Mouse (Mus musculus) liver, postnatal 0 days (tissue): ENCODE measurements around the gene Poc1a. TPM values are rescaled to one million over a fixed set of nuclear protein-coding genes. Genes with fewer than 3 reads are reported as not detected.

ENCODE experiments used
- ATAC-seq: fragments of 200-750 bp; cut with Nextera tagmentation; 2 replicates; pipeline ENCODE4 v1.8.0; 2017; ENCODE audit warnings: mild to moderate bottlenecking, moderate library complexity
- DNase-seq: peaks from one replicate; pipeline ENCODE4 v3.0.0-alpha.2; 2016
- H3K27ac ChIP-seq: fragments of 300-500 bp; sonication (generic); 2 replicates; pipeline ENCODE4 v1.5.1; 2014; ENCODE audit warnings: antibody characterized with exemption, moderate library complexity, mild to moderate bottlenecking, low read depth
- H3K27me3 ChIP-seq: fragments of 300-500 bp; sonication (generic); 2 replicates; pipeline ENCODE4 v1.6.1; 2014; ENCODE audit warnings: low read length, control low read depth, mixed read lengths; ENCODE audit not compliant: insufficient read depth
- H3K36me3 ChIP-seq: fragments of 300-500 bp; sonication (generic); replicated peaks from 2 replicates; pipeline ENCODE4 v1.6.1; 2014; ENCODE audit warnings: mild to moderate bottlenecking, control low read depth, low read length, moderate library complexity, mixed read lengths; ENCODE audit not compliant: insufficient read depth
- H3K4me1 ChIP-seq: fragments of 300-500 bp; sonication (generic); 2 replicates; pipeline ENCODE4 v1.6.1; 2014; ENCODE audit warnings: antibody characterized with exemption, mild to moderate bottlenecking, control low read depth; ENCODE audit not compliant: insufficient read depth
- H3K4me2 ChIP-seq: fragments of 300-500 bp; sonication (generic); 2 replicates; pipeline ENCODE4 v1.6.1; 2014; ENCODE audit warnings: low read depth, mild to moderate bottlenecking, low read length, moderate library complexity, mixed read lengths
- H3K4me3 ChIP-seq: fragments of 300-500 bp; sonication (generic); 2 replicates; pipeline ENCODE4 v1.5.1; 2014; ENCODE audit warnings: low read depth, low read length
- H3K9ac ChIP-seq: fragments of 300-500 bp; sonication (generic); replicated peaks from 2 replicates; pipeline ENCODE4 v1.6.1; 2014; ENCODE audit warnings: mild to moderate bottlenecking, moderate library complexity
- H3K9me3 ChIP-seq: fragments of 300-500 bp; sonication (generic); 2 replicates; pipeline ENCODE4 v1.6.1; 2016; ENCODE audit warnings: mild to moderate bottlenecking, control low read depth, low read length, mixed read lengths
- CTCF ChIP-seq: sonication (generic); IDR thresholded peaks from 2 replicates; pipeline ENCODE4 v1.5.1; 2016; ENCODE audit warnings: antibody characterized with exemption, low read depth
- EP300 ChIP-seq: IDR thresholded peaks from 2 replicates; pipeline ENCODE4 v1.6.1; 2016; ENCODE audit warnings: antibody characterized with exemption, low read depth, mild to moderate bottlenecking
- WGBS: fragments of 180-500 bp; shearing (Covaris S2); extraction: QIAGEN DNeasy Blood & Tissue Kit; methylation state at CpG from one replicate; pipeline ENCODE4 v1.1.7; 2014; ENCODE audit not compliant: insufficient replicate concordance; 5-methylcytosine and 5-hydroxymethylcytosine counted together
- polyA plus RNA-seq: library from polyadenylated mRNA; unstranded; fragments of >200 nt; fragmentation: Nextera tagmentation; extraction: Ambion mirVana; gene quantifications from 2 replicates; pipeline ENCODE4 v1.2.1, GENCODE M21; 2015

The Poc1a gene
- polyA plus RNA-seq, 1 experiment from 2014 or later: 14.5 TPM

GRCm38 (mm10) chr9:106290636-106291122 lies 9.8 kb downstream of the Poc1a start:
- H3K9me3 ChIP-seq: no peaks in the 10 kb centered on the region
- peaks cover 1% of the 10 kb centered on the region; the same call in 1 of the 2 replicates for H3K4me1 ChIP-seq
- no peak overlapping the region for H3K4me3 ChIP-seq
- no peak overlapping the region for H3K4me2 ChIP-seq
- no peak overlapping the region for H3K9ac ChIP-seq
- H3K27ac ChIP-seq: no peak overlapping the region
- no peaks in the 10 kb centered on the region for H3K27me3 ChIP-seq
- no peak for DNase-seq
- TF ChIP-seq EP300 (no peak), CTCF (no peak)
- peaks cover 16% of the 10 kb centered on the region; the same call in 1 of the 2 replicates for H3K36me3 ChIP-seq
- no peak for ATAC-seq
- 81% methylated on average over 17 of the region's 17 CpGs for WGBS

GRCm38 (mm10) chr9:106293569-106294156 lies 12.8 kb downstream of the Poc1a start:
- Histone ChIP-seq H3K27me3 (no peaks in the 10 kb centered on the region), H3K27ac (no peak overlapping the region), H3K9ac (no peak overlapping the region), H3K4me1 (peaks cover 5% of the 10 kb centered on the region; the same call in 1 of the 2 replicates), H3K9me3 (no peaks in the 10 kb centered on the region), H3K36me3 (peaks cover 7% of the 10 kb centered on the region; the same call in 1 of the 2 replicates), H3K4me2 (no peak overlapping the region), H3K4me3 (no peak overlapping the region)
- no peak for DNase-seq
- TF ChIP-seq CTCF: no peak
- TF ChIP-seq EP300: no peak
- 88% methylated on average over 14 of the region's 14 CpGs for WGBS
- ATAC-seq: no peak

GRCm38 (mm10) chr9:106296637-106297174 lies 15.8 kb downstream of the Poc1a start:
- DNase-seq: no peak
- Histone ChIP-seq H3K4me3 (no peak overlapping the region), H3K9me3 (no peaks in the 10 kb centered on the region), H3K27me3 (no peaks in the 10 kb centered on the region), H3K27ac (no peak overlapping the region), H3K36me3 (peaks cover 2% of the 10 kb centered on the region; the same call in 1 of the 2 replicates), H3K9ac (no peak overlapping the region), H3K4me2 (no peak overlapping the region), H3K4me1 (peaks cover 5% of the 10 kb centered on the region; the same call in 1 of the 2 replicates)
- TF ChIP-seq EP300 (no peak), CTCF (no peak)
- no peak for ATAC-seq
- WGBS: 70% methylated on average over 6 of the region's 6 CpGs

- no peak for ATAC-seq
- Histone ChIP-seq H3K27me3 (no peaks in the 10 kb centered on the region), H3K27ac (no peak overlapping the region), H3K4me2 (no peak overlapping the region), H3K4me1 (peaks cover 12% of the 10 kb centered on the region), H3K36me3 (peaks cover 2% of the 10 kb centered on the region; the same call in 1 of the 2 replicates), H3K4me3 (no peak overlapping the region), H3K9ac (no peak overlapping the region), H3K9me3 (no peaks in the 10 kb centered on the region)
- WGBS: 85% methylated on average over 20 of the region's 20 CpGs
- TF ChIP-seq CTCF (no peak), EP300 (no peak)
- DNase-seq: no peak
Observed at GRCm38 (mm10) chr9:106300176-106300803, 19.4 kb downstream of the Poc1a start.

- no peak for DNase-seq
- WGBS: 63% methylated on average over 6 of the region's 6 CpGs
- no peak for TF ChIP-seq EP300
- no peak for TF ChIP-seq CTCF
- no peaks in the 10 kb centered on the region for H3K27me3 ChIP-seq
- no peaks in the 10 kb centered on the region for H3K9me3 ChIP-seq
- H3K4me2 ChIP-seq: no peak overlapping the region
- peaks cover 2% of the 10 kb centered on the region; the same call in 1 of the 2 replicates for H3K36me3 ChIP-seq
- no peak overlapping the region for H3K9ac ChIP-seq
- peak; percentile 22; the same call in 1 of the 2 replicates for ATAC-seq
- H3K27ac ChIP-seq: no peak overlapping the region
- peaks cover 14% of the 10 kb centered on the region for H3K4me1 ChIP-seq
- no peak overlapping the region for H3K4me3 ChIP-seq
Observed at GRCm38 (mm10) chr9:106300949-106301348, 20.1 kb downstream of the Poc1a start.

GRCm38 (mm10) chr9:106301446-106302080 lies 20.7 kb downstream of the Poc1a start:
- peak; percentile 28; the same call in 1 of the 2 replicates for ATAC-seq
- no peak overlapping the region for H3K4me2 ChIP-seq
- H3K36me3 ChIP-seq: no peaks in the 10 kb centered on the region; the same call in 1 of the 2 replicates
- no peaks in the 10 kb centered on the region for H3K27me3 ChIP-seq
- no peak for DNase-seq
- H3K27ac ChIP-seq: no peak overlapping the region
- no peaks in the 10 kb centered on the region for H3K9me3 ChIP-seq
- WGBS: 64% methylated on average over 10 of the region's 11 CpGs
- no peak for TF ChIP-seq CTCF
- no peak for TF ChIP-seq EP300
- H3K4me3 ChIP-seq: no peak overlapping the region
- peaks cover 14% of the 10 kb centered on the region for H3K4me1 ChIP-seq
- H3K9ac ChIP-seq: no peak overlapping the region; the same call in 1 of the 2 replicates
